Mouse (Mus musculus) heart, postnatal 4 days (tissue): ENCODE data around the gene Cdk14. TPM values are rescaled to one million over a fixed set of nuclear protein-coding genes. Genes with fewer than 3 reads are reported as not detected.

Experiments
- DNase-seq: peaks from one replicate; pipeline ENCODE4 v3.0.0; 2021
- total RNA-seq, 2 experiments: library from RNA; stranded (reverse); gene quantifications; 2 replicates each; pipeline ENCODE4 v1.2.3; 2021

Cdk14 gene
- total RNA-seq: 10 to 100 TPM; 26.6 to 27.4 TPM

GRCm38 (mm10) chr5:5419992-5420455 is at the start of gene Cdk14:
Cdk14 (minus strand) TSS chr5:5420312.
- no peak for DNase-seq

GRCm38 (mm10) chr5:5465256-5465655 is 45.1 kb upstream of the Cdk14 start:
- no peak for DNase-seq

GRCm38 (mm10) chr5:5431746-5432438 is 11.8 kb upstream of the Cdk14 start:
- DNase-seq: no peak

- DNase-seq: no peak
Observed at GRCm38 (mm10) chr5:5423723-5424171, 3.6 kb upstream of the Cdk14 start.

- no peak for DNase-seq
Observed at GRCm38 (mm10) chr5:5423081-5423480, 3.0 kb upstream of the Cdk14 start.

GRCm38 (mm10) chr5:5421439-5421838 is 1.3 kb upstream of the Cdk14 start:
- DNase-seq: no peak

- DNase-seq: no peak
Observed at GRCm38 (mm10) chr5:5419253-5419652, 859 bp downstream of the Cdk14 start.

- no peak for DNase-seq
Observed at GRCm38 (mm10) chr5:5414835-5415234, 5.3 kb downstream of the Cdk14 start.

- no peak for DNase-seq
Observed at GRCm38 (mm10) chr5:5411886-5412285, 8.2 kb downstream of the Cdk14 start.

GRCm38 (mm10) chr5:5401986-5402385 is 18.1 kb downstream of the Cdk14 start:
- DNase-seq: no peak

- peak; percentile 4 for DNase-seq
Observed at GRCm38 (mm10) chr5:5392786-5393185, 27.3 kb downstream of the Cdk14 start.

- no peak for DNase-seq
Observed at GRCm38 (mm10) chr5:5380731-5381718, 39.1 kb downstream of the Cdk14 start.

- peak; percentile 72 for DNase-seq
Observed at GRCm38 (mm10) chr5:5379870-5380730, 40.0 kb downstream of the Cdk14 start.

GRCm38 (mm10) chr5:5379501-5379869 is 40.6 kb downstream of the Cdk14 start:
- peak; percentile 46 for DNase-seq

GRCm38 (mm10) chr5:5374393-5374792 is 45.7 kb downstream of the Cdk14 start:
- DNase-seq: no peak

- no peak for DNase-seq
Observed at GRCm38 (mm10) chr5:5373541-5373940, 46.6 kb downstream of the Cdk14 start.

- no peak for DNase-seq
Observed at GRCm38 (mm10) chr5:5372936-5373335, 47.2 kb downstream of the Cdk14 start.

- no peak for DNase-seq
Observed at GRCm38 (mm10) chr5:5372354-5372753, 47.8 kb downstream of the Cdk14 start.

- no peak for DNase-seq
Observed at GRCm38 (mm10) chr5:5370322-5371082, 49.6 kb downstream of the Cdk14 start.

- no peak for DNase-seq
Observed at GRCm38 (mm10) chr5:5368389-5369164, 51.5 kb downstream of the Cdk14 start.

GRCm38 (mm10) chr5:5367550-5367949 is 52.6 kb downstream of the Cdk14 start:
- DNase-seq: no peak
